Mouse (Mus musculus): ENCODE measurements around the gene Gpr107. TPM values are rescaled to one million over a fixed set of nuclear protein-coding genes. Genes with fewer than 3 reads are reported as not detected.
A peak's percentile ranks its signal among the peaks of the same experiment; 100 is the strongest.

Gpr107 gene
- polyA plus RNA-seq, 1 experiment from 2014 or later: 33.7 TPM

DNA sequence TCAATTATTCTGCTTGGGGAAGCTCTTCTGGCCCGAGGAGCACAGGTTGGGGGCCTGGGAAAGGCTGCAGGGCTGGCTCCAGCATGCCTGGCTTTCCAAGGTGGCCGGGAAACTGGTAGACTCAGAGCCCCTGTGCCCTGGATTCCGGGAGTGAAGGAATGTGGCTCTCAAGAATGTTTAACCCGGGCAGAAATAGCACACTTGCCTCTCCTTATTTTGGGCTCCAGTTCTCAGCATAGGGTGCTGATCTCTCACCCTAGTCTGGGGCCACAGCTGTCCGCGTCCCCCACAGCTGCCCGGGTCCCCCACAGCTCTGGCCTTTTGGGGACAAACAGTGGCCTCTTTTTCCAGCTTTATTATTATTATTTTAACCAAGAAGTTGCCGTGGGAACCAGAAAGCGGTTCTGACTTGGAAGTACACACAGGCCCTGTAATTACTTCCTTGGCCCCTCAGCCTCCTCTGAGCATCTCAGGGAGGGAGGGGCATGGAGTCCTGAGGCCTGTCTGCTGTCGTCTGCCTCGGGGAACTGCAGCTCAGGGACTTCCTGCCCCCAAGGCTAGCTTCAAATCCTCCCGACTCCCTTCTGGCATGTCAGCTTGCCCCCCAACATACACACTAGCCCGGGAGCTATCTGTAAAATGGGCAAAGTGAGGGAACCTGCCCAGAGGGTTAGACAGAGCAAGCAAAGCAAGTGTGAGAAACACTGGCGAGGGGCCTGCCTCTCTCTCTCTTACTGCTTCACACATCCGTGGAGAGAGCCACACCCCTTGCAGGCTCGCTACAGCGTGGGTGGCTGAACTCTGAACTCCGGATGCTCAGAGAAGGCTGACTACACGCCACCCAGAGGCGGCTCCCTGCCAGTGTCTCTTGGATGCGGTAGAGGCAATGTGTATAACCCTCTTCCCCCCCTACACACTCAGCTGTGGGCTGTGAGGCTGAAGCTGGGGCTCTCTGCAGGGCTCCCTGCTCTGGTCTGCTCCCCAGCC lies 104.1 kb downstream of the Gpr107 start:
- H3K36me3 ChIP-seq: no peaks in the 10 kb centered on the region

DNA sequence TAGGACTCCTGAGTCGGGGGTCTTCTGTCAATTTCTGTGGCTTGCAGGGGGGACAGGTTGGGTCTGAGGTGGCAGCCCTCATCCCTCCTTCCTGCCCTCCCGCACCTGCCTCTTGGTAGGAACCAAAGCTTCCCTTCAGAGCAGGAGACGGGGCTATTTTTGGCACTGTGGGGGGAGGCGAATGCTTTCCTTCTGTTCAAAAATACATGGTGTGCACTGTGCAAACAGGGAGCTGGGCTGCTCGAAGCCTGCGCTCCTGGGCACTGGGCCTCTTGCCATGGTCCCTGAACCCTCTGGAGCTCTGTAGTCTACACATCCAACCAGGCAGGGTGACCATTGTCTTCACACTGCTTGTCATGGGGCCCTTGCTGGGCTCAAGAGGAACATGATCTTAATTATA lies 105.0 kb downstream of the Gpr107 start:
- no peak for ATAC-seq (ENCODE audit: low FRiP score)
- Histone ChIP-seq H3K36me3 (no peaks in the 10 kb centered on the region), H3K4me1 (peaks cover 71% of the 10 kb centered on the region), H3K27me3 (replicated peaks) (no peaks in the 10 kb centered on the region), H3K4me3 (replicated peaks) (no peak overlapping the region), H3K27ac (replicated peaks) (peak overlapping the region; percentile 69), H3K9ac (replicated peaks) (0 out of 2 replicates have a peak overlapping the region, but pooled peaks have one; percentile 17), H3K9me3 (replicated peaks) (no peaks in the 10 kb centered on the region), H3K4me2 (peak overlapping the region; percentile 29; the same call in 1 of the 2 replicates)
- WGBS: 71% methylated on average over 6 of the region's 6 CpGs

More for the DNA sequence above, 104.1 kb downstream of the Gpr107 start:
- Histone ChIP-seq H3K4me3 (replicated peaks) (no peak overlapping the region), H3K27ac (replicated peaks) (peak overlapping the region; percentile 69), H3K9me3 (replicated peaks) (no peaks in the 10 kb centered on the region), H3K27me3 (replicated peaks) (no peaks in the 10 kb centered on the region), H3K4me2 (peak overlapping the region; percentile 29), H3K9ac (replicated peaks) (peak overlapping the region; percentile 17; the same call in 1 of the 2 replicates), H3K4me1 (peaks cover 71% of the 10 kb centered on the region)
- 18% methylated on average over 21 of the region's 21 CpGs for WGBS
- no peak for ATAC-seq (ENCODE audit: low FRiP score)

DNA sequence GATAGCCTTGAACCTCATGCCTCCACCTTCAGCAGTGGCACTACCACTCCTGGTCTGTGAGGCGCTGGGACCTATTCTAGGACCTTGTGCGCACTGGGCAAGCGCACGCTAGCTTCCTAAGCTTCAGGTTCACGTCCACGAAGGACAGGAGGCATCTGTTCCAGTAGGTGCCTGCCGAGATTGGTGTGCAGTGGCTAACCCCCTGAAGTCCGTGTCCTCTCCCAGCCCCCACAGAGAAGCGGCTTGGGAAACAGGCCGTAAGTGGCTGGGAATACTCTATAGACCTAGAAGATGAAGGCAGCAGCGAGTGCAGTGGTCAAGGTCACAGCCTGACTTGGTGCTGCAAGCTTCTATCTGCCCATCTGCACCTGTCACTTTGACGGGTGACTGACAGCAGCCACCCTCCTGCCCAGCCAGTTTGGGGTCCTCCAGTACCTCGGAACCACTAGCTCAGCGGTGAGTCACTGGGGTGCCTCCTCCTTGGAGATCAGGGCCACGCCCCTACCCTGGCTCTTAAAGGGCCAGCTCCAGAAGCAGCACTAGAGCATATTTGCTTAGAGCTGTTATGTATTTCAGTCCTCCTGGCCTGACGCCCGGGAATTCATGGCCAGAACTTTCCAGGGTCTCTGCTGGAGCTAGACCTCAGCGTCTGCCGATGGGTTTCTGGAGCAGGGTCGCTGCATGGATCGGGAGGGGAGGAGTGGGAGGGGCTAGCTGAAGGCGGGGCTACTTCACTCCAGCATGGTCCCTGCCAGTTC lies 106.7 kb downstream of the Gpr107 start:
- Histone ChIP-seq H3K36me3 (no peaks in the 10 kb centered on the region), H3K27ac (replicated peaks) (peak overlapping the region; percentile 13; the same call in 1 of the 2 replicates), H3K4me1 (peaks cover 81% of the 10 kb centered on the region), H3K9ac (replicated peaks) (peak overlapping the region; percentile 22; the same call in 1 of the 2 replicates), H3K9me3 (replicated peaks) (no peaks in the 10 kb centered on the region), H3K27me3 (replicated peaks) (no peaks in the 10 kb centered on the region), H3K4me3 (replicated peaks) (peak overlapping the region; percentile 36), H3K4me2 (peak overlapping the region; percentile 63)
- 14% methylated on average over 22 of the region's 22 CpGs for WGBS
- ATAC-seq (ENCODE audit: low FRiP score): peak; percentile 26; the same call in 1 of the 2 replicates

DNA sequence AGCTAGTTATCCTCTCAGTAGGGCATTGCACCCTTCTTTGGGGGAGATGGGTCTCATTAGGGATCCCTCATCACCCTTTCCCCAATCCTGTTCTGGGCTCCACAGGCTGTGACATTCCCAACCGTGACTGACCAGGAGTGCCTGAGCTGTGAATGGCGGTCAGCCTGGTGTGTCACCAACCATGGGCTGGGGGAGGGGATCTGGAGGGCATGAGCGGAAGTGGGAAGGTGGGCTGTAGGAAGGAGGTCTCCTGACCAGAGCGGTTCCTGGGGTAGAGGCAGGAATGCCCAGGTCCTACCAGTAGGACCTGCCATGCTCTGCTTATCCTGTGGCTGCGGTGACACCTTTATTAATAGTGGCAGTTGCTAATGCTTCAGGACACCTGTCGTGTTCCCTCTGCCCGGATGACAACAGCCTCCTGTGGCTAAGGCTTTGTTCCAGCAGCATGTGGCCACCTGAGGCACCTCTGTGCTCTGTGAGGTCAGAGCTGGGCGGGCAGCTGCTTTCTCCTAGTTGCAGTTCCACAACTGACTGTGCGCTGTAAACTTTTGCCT lies 107.3 kb downstream of the Gpr107 start:
- no peaks in the 10 kb centered on the region for H3K9me3 ChIP-seq (replicated peaks)
- no peak overlapping the region; the same call in 1 of the 2 replicates for H3K9ac ChIP-seq (replicated peaks)
- H3K4me1 ChIP-seq: peaks cover 81% of the 10 kb centered on the region
- H3K4me3 ChIP-seq (replicated peaks): peak overlapping the region; percentile 36
- ATAC-seq (ENCODE audit: low FRiP score): no peak
- H3K27me3 ChIP-seq (replicated peaks): no peaks in the 10 kb centered on the region
- 0 out of 2 replicates have a peak overlapping the region, but pooled peaks have one; percentile 13 for H3K27ac ChIP-seq (replicated peaks)
- H3K4me2 ChIP-seq: peak overlapping the region; percentile 63
- H3K36me3 ChIP-seq: no peaks in the 10 kb centered on the region
- WGBS: 23% methylated on average over 9 of the region's 9 CpGs

DNA sequence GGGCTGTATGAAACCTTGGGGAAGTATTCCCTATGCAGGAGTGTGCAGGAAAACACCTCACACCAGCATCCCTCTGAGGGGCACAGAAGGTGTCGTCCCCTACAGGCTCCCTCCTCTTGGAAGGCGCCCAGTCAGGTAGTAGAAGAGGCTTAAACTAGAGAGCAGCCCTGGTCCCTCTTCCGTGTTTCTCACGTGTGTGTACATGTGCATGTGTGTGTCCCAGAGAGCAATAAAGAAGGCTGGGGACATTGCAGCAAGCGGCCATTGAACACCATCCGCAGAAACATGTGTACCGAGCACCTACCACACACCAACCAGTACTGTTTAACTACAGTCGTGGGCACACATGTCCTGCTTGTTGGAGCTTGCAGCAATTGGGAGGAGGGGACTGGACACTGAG lies 108.4 kb downstream of the Gpr107 start:
- H3K4me2 ChIP-seq: no peak overlapping the region
- no peaks in the 10 kb centered on the region for H3K9me3 ChIP-seq (replicated peaks)
- 92% methylated on average over 8 of the region's 8 CpGs for WGBS
- no peaks in the 10 kb centered on the region for H3K36me3 ChIP-seq
- H3K27ac ChIP-seq (replicated peaks): no peak overlapping the region
- ATAC-seq (ENCODE audit: low FRiP score): no peak
- H3K4me1 ChIP-seq: peaks cover 81% of the 10 kb centered on the region
- H3K27me3 ChIP-seq (replicated peaks): no peaks in the 10 kb centered on the region
- H3K4me3 ChIP-seq (replicated peaks): no peak overlapping the region
- no peak overlapping the region for H3K9ac ChIP-seq (replicated peaks)

DNA sequence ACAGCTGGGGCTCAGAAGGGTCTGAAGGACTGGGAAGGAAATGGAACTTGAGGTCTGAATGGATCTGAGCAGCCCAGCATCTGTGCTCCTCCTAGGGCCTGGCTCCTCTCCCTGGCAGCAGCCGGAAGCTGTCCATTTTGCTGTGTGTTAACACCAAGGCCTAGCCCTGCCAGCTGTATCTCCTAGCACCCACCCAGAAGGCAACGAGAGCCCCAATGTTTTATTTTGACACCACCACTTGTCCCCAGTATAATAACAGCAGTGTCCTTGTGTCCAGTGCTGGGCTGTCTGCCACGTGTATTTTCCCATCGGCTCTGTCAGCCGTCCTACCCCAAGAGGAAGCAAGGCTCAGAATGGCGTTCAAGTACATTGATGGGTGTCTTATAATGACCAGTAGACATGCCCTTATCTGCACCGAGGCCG lies 110.9 kb downstream of the Gpr107 start:
- H3K9ac ChIP-seq (replicated peaks): no peak overlapping the region
- H3K27ac ChIP-seq (replicated peaks): peak overlapping the region; percentile 81
- H3K4me3 ChIP-seq (replicated peaks): no peak overlapping the region
- no peaks in the 10 kb centered on the region for H3K27me3 ChIP-seq (replicated peaks)
- H3K9me3 ChIP-seq (replicated peaks): no peaks in the 10 kb centered on the region
- peak; percentile 33; the same call in 1 of the 2 replicates for ATAC-seq (ENCODE audit: low FRiP score)
- 51% methylated on average over 8 of the region's 8 CpGs for WGBS
- no peaks in the 10 kb centered on the region for H3K36me3 ChIP-seq
- H3K4me2 ChIP-seq: no peak overlapping the region
- peaks cover 78% of the 10 kb centered on the region for H3K4me1 ChIP-seq

DNA sequence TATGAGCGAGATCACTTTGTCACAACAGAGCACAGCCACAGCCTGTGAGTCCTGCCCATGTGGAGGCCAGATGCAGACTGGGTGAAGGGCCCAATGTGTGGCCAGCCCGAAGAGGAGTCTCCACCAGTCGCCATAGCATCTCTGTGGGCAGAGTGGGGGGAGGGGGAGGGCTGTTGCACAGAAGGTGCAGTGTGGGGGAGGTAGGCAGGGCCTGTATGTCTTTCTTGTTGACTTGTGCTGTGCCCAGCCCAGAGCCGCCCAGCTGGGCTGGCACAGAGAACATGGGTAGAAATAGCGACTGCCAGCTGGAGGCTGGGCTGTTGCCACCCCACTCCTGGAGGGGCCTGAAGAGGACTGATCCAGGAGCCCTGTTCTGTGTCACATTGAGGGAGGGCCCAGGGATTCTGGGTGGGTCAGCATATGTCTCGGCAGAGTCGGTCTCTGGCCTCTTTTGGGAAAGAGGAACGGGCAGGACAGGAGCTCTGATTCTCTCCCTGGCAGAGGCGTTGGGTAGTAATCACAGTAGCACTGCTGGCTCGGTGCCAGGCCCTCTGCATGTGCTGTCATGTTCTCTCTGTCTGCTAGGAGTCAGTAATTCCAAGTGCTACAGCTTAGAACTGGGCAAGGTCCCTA lies 111.7 kb downstream of the Gpr107 start:
- WGBS: 29% methylated on average over 10 of the region's 10 CpGs
- H3K9ac ChIP-seq (replicated peaks): no peak overlapping the region

DNA sequence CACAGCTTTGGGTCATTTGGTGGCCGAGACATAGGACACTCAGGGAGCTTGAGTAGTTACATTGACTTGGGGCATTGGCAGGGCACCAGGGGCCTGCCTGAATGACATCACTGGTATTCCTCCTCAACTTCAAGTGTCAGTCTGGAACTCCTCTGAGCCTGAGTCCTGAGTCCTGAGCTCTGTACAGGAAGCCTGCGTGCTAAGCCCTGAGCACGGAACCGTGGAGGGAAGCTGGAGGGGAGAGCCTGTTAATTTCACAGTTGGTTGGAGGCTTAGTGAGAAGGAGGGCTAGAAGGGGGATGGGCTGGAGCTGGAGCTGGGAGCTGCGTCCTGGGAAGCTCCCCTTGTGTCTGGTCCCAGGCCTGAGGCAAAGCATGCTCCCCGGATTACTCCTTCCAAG lies 115.3 kb downstream of the Gpr107 start:
- H3K9ac ChIP-seq (replicated peaks): no peak overlapping the region
- H3K27ac ChIP-seq (replicated peaks): peak overlapping the region; percentile 42
- 24% methylated on average over 6 of the region's 6 CpGs for WGBS
- no peaks in the 10 kb centered on the region; the same call in 1 of the 2 replicates for H3K36me3 ChIP-seq
- H3K4me2 ChIP-seq: no peak overlapping the region
- H3K27me3 ChIP-seq (replicated peaks): no peaks in the 10 kb centered on the region
- no peaks in the 10 kb centered on the region for H3K9me3 ChIP-seq (replicated peaks)
- ATAC-seq (ENCODE audit: low FRiP score): 0 out of 2 replicates have a peak, but pooled peaks have one; percentile 18
- H3K4me3 ChIP-seq (replicated peaks): no peak overlapping the region
- H3K4me1 ChIP-seq: peaks cover 68% of the 10 kb centered on the region

More for the DNA sequence above, 111.7 kb downstream of the Gpr107 start:
- peaks cover 78% of the 10 kb centered on the region for H3K4me1 ChIP-seq
- peak overlapping the region; percentile 12; the same call in 1 of the 2 replicates for H3K4me2 ChIP-seq
- no peaks in the 10 kb centered on the region for H3K36me3 ChIP-seq
- H3K27me3 ChIP-seq (replicated peaks): no peaks in the 10 kb centered on the region
- peak overlapping the region; percentile 81 for H3K27ac ChIP-seq (replicated peaks)
- peak; percentile 40 for ATAC-seq (ENCODE audit: low FRiP score)
- no peaks in the 10 kb centered on the region for H3K9me3 ChIP-seq (replicated peaks)
- no peak overlapping the region for H3K4me3 ChIP-seq (replicated peaks)

Other genes starting within 250 kb of the Gpr107 start
- 3.6 and 4.0 TPM in 2 replicates for gene Ptges, start 222.5 kb upstream of the Gpr107 start, polyA plus RNA-seq (2015; fragmentation: Nextera tagmentation; extraction: Ambion mirVana)
- 17.3 and 20.2 TPM in 2 replicates for gene Tor1b, start 199.4 kb upstream of the Gpr107 start, polyA plus RNA-seq (2015; fragmentation: Nextera tagmentation; extraction: Ambion mirVana)
- gene Tor1a, start 184.4 kb upstream of the Gpr107 start, polyA plus RNA-seq (2015; fragmentation: Nextera tagmentation; extraction: Ambion mirVana): 89.5 and 93.2 TPM in 2 replicates
- 86.5 and 93.2 TPM in 2 replicates for gene BC005624, start 170.1 kb upstream of the Gpr107 start, polyA plus RNA-seq (2015; fragmentation: Nextera tagmentation; extraction: Ambion mirVana)
- gene Usp20, start 170.0 kb upstream of the Gpr107 start, polyA plus RNA-seq (2015; fragmentation: Nextera tagmentation; extraction: Ambion mirVana): 44.3 and 49.7 TPM in 2 replicates
- gene Fnbp1, start 10.3 kb upstream of the Gpr107 start, polyA plus RNA-seq (2015; fragmentation: Nextera tagmentation; extraction: Ambion mirVana): 34.1 and 36.6 TPM in 2 replicates
- 145 and 179 TPM in 2 replicates for gene Ncs1, start 93.5 kb downstream of the Gpr107 start, polyA plus RNA-seq (2015; fragmentation: Nextera tagmentation; extraction: Ambion mirVana)
- gene Hmcn2, start 162.1 kb downstream of the Gpr107 start, polyA plus RNA-seq (2015; fragmentation: Nextera tagmentation; extraction: Ambion mirVana): 0.44 and 0.51 TPM in 2 replicates